Mouse (Mus musculus) lung, adult 18-20 months (tissue): ENCODE measurements around the gene Gm20388.

ENCODE experiments used
- DNase-seq, 2 experiments: peaks; one replicate each; pipeline ENCODE4 v3.0.0; 2022; ENCODE audit warnings: mixed read lengths in 2 of 2

Gene Gm20388

GRCm38 (mm10) chr8:121697735-121698614 lies 1787.3 kb downstream of the Gm20388 start:
- no peak for DNase-seq

GRCm38 (mm10) chr8:121698615-121699101 lies 1788.0 kb downstream of the Gm20388 start:
- DNase-seq = no peak

DNA sequence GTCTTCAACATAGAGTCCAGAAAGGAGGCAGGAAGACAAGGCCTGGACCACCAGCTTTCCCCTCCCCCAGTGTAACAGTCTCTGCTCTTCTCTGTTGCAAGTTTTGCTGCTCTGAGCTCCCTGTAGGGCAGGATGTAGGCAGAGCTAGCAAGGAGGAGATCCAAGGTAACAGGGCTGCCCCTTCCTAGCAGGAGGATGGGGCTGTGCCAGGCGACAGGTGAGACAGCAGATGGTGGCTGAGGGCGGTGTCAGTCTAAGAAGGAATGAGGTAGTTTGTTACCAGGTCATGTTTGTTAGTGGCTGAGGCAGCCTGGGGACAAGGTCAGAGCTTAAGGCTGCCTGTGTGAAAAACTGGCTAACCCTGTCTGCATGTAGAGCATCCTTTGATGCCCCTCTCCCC lies 1789.3 kb downstream of the Gm20388 start:
- no peak for DNase-seq

DNA sequence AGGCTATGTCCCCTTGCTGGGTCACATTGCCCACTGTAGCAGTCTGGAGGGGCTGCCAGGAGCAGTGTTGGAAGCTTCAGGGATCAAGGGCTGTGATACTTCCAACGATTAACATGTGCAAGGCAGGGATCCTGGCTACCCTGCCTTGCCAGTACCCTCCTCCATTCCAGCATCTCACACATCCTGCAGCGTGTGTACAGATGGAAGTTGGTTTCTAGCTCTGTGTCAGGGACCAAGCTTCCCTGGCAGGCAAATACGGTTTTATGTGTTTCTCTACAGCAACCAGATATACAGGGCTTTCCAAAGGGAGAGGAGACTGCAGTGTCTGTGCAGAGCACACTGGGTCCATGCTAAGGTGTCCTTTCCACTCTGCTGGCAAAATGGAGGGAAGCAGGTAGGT lies 1794.5 kb downstream of the Gm20388 start:
- no peak for DNase-seq

GRCm38 (mm10) chr8:121706956-121707355 lies 1796.3 kb downstream of the Gm20388 start:
- DNase-seq = no peak

- DNase-seq = no peak
These were observed 1797.8 kb downstream of the Gm20388 start for GRCm38 (mm10) chr8:121708406-121708805.

DNA sequence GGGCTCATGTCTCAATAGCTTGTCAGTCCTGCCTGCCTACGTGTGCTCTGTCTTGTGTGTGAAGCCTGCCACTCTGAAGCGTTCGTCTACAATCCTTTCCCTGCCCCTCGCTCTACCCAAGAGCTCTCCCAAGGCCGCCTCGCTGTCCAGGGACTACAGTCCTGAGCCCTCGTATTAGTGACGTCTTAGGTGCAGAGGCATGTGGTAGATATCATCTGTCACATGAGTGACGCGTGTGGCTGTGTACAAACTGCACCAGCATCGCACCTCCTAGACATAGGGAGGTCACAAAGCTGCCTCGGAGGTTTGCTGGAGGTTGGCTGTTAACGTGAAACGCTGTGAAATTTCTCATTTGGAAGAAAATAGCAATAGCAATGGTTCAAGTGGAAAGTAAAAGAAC lies 1806.9 kb downstream of the Gm20388 start:
- DNase-seq = no peak

DNA sequence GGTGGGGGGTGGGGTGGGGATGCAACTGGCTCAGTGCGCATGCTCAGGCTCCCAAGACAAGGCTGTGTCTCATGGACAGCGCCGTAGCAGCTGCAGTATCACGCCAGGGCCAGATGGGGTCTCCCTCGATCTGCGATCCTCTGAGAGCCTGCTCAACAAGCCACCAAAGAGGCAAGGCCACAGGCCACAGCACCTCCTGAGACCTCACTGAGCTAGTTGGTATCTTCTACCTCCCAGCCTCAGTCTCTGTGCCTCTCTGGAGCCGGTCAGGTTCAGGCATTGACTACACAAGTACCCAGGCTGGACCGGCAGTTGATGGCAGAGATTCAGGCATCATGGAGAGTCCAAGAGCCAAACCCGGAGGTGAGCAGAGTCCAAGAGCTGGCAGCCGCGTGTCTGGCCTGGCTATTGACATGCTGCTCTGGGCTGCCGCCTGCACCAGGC lies 1807.4 kb downstream of the Gm20388 start:
- DNase-seq = peak; percentile 77 to 79

GRCm38 (mm10) chr8:121718925-121719324 lies 1808.3 kb downstream of the Gm20388 start:
- DNase-seq = no peak

- DNase-seq = no peak
These were observed 1810.4 kb downstream of the Gm20388 start for GRCm38 (mm10) chr8:121721072-121721471.

DNA sequence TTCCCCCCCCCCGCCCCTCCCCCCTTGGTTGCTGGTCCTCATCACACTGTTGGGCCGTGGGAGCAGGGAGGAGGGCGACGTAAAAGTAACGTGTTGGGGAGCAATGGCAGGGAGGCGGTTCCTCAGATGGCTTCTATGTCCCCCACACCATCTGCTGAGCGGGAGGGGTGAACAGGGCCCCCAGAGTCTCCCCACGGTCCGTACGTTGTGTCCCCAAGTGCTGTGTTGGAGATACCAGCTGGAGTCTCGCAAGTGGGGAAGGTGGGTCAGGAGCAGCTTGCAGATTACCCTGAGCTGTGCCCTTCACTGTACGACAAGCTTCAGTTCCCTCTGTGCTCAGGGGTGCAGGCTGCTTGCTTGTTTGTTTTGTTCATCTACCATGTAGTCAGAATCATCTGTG lies 1813.2 kb downstream of the Gm20388 start:
- no peak for DNase-seq

DNA sequence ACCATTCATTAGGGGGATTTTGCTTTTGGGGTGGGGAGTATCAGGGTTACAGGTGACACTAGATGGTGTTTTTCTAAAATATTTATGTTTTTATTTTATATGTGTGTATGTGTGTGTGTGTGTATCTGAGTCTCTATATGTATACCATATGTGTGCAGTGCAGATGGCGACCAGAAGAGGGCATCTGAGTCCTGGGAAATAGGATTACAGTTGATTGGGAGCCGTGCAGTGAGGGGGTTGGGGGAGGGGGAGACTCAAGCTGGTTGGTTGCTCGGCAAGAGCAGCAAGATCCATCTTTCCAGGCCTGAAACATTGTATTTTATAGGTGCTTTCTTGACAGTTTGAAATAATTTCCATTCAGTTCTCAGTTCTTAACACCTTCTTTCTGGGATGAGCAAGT lies 1816.5 kb downstream of the Gm20388 start:
- DNase-seq = no peak

DNA sequence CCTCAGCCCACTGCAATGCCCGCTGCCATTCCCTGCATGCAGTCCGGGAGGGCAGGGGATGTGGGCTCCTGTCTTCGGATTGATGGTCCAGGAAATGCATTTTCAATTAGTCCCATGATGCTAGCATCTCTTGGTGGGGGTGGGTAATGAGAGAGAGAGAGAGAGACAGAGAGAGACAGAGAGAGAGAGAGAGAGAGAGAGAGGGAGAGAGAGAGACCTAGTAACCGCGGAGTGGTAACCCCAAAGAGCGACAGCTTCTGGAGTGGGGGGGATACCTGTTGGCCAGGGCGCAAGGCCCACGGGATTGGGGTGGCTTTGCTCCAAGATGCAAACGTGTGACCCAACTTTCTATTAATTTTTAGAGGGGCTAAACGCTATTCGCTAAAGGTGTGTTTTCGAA lies 1818.7 kb downstream of the Gm20388 start, which contains the start of gene Jph3:
TSS of gene Jph3 (plus strand) at position 301 of the 400 bp plus-strand sequence.
- no peak for DNase-seq

GRCm38 (mm10) chr8:121729754-121730153 lies 1819.1 kb downstream of the Gm20388 start:
- DNase-seq = no peak

GRCm38 (mm10) chr8:121730170-121730569 lies 1819.5 kb downstream of the Gm20388 start:
- no peak for DNase-seq

DNA sequence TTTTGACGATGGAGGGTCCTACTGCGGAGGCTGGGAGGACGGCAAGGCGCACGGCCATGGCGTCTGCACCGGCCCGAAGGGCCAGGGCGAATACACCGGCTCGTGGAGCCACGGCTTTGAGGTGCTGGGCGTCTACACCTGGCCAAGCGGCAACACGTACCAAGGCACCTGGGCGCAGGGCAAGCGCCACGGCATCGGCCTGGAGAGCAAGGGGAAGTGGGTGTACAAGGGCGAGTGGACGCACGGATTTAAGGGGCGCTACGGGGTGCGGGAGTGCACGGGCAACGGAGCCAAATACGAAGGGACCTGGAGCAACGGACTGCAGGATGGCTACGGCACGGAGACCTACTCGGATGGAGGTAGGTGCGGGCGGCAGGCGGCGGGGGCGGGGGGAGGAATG lies 1820.0 kb downstream of the Gm20388 start:
- DNase-seq = no peak

DNA sequence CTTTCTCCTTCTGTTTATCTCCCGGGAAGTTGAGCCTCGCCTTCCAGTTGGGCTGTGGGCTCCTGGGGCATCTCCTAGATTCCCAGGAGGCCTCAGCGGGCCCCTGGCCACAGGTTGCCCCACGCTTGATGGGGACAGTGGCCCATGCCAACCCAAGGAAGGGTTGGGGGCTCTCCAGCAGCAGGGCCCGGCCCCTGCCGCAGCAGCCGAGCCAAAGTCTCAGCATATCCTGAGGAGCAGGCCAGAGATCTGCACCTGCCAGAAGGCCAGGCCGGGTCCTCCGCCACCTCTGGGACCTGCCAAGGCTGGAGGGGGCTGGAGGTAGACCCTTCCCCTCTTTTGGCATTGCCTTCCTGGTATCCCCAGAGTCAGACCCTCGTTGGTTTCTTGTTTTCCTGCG lies 1820.4 kb downstream of the Gm20388 start:
- no peak for DNase-seq

DNA sequence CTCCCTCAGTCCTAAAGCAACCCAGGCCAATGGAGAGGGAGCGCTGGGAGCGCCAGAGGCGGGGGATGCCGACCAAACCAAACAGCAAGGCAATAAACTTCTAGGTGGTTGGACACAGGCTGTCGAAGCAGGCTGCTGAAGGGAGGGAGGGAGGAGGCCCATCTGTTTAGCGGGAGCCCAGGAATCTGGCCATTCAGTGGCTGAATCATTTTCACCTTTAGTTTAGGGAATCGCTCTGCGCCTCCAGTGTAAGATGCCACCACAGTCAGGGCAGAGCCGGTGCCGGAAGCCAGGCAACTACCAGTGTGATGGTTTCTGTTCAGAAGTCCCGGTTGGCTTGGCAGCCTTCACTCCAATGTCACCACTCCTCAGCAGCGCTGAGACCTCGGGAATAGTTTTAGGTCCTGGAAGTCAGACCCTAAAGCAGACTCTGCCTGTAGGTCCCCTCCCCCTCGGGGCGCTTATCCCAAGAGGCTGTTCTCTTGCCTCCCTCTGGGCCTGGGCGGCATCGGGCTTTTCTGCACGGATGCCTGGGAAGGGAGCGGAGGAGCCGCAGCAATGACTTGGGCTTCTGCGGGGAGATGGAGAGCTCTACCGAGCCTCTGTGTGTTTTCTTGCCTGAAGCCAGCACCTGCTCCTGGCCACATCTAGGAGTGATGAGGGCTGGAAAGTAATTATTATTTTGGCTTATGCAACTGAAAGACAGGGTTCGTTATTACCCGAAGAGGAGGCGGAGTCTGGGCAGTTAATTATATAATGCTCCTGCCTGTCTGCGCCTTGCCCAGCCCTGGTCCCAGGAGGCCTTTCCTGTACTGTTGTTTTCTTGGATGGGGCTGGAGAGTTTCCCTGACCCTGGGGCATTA lies 1821.1 kb downstream of the Gm20388 start:
- no peak for DNase-seq

- DNase-seq = no peak
These were observed 1821.7 kb downstream of the Gm20388 start for GRCm38 (mm10) chr8:121732334-121732665.

DNA sequence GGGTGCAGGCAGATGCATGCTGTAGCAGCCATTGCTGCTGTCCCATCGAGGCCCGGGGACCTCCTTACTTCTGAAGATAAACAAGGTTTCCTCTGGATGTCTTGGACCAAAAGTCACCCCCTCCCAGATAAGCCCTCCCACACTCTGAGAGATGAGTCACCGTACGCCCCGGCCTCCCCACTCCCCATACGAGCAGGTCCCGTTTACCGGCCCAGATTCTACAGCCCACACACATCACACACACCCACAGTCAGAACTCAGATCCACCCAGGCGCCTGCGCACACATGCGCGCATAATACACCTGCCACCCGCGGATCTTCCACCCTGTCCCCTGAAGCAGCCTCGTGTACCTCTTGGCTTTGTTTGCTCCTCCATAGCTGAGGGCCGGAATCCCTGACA lies 1823.6 kb downstream of the Gm20388 start:
- DNase-seq = no peak

DNA sequence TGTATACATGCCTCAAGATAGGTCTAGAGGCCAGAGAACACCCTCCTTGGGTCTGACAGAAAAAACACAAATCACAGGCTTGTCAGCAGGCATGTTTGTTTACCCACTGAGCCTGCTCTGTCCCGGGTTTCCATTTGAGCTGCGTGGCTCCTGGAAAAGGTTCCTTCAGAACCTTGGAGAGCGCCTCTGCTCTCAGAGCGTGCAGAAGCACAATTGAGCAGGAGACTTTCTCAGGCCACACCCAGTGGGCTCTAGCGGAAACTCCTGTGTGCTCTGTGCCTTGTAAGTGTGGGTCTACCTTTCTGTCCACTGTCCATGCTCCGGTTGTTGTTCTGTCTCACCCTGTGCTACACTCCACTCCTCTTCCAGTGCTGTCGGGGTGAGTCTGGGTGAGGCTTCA lies 1825.6 kb downstream of the Gm20388 start:
- peak in 1 of 2 experiments; percentile 13 for DNase-seq

DNA sequence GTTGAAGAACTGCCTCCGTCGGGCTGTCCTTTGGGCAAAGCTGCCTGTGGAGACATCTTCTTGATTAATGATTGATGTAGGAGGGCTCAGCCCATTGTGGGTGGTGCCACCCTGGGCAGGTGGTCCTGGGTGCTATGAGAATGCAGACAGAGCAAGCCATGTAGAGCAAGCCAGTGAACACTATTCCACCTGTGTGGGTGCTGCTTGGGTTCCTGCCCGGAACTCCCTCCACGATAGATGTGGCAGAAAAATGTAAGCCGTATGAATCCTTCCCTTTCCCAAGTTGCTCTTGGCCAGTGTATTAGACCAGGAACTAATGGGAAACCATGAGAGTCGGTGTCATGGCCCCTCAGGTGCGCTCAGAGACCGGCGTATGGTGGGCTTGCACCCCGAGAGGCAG lies 1830.1 kb downstream of the Gm20388 start:
- DNase-seq = no peak

GRCm38 (mm10) chr8:121749501-121749900 lies 1838.9 kb downstream of the Gm20388 start:
- DNase-seq = no peak

DNA sequence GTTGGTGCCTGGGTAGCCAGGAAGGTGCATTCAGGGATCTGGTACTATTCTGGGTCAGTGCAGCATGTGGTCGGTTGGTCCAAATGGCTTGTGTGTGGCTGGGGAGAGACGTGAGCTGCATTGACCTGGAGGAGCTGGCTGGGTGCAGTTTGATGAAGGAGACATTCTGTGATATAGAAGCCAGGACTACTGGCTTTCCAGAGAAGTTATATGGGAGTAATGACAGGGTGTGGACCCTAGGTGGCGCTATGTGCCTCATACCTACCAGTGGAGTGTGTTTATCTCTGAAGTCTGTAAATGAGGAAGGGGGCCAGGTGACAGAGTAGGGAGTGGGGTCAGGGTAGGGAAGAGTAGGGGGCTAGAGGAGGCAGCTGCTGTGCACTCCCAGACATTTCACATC lies 1839.9 kb downstream of the Gm20388 start:
- DNase-seq = no peak
